Mouse (Mus musculus) erythroblast, embryonic 14.5 days (primary cell): ENCODE results near the gene Ifngr1.

ENCODE experiments used
- GATA1 ChIP-seq: IDR thresholded peaks from 2 replicates; pipeline ENCODE4 v1.6.1; 2012; ENCODE audit warnings: low read length, inconsistent platforms, mixed read lengths
- TAL1 ChIP-seq: IDR thresholded peaks from 3 replicates; pipeline ENCODE4 v1.6.1; 2012; ENCODE audit warnings: low read length, inconsistent platforms, mixed read lengths

GRCm38 (mm10) chr10:19578409-19578986, 13.3 kb upstream of the Ifngr1 start:
- no peak for TF ChIP-seq TAL1
- TF ChIP-seq GATA1: no peak
